Mouse (Mus musculus): ENCODE results near the gene Cabp2.
"Not testable (repeated sequence)": the region's sequence is repeated elsewhere in the genome, so short reads cannot be mapped to it uniquely, and the experiment has no call there.

GRCm38 (mm10) chr19:4041500-4041899, 39.9 kb upstream of the Cabp2 start:
- not testable (repeated sequence) for TF ChIP-seq CTCF, POLR2A (IDR thresholded peaks at IDR 0.05; ENCODE audit: extremely low read depth, insufficient read depth, low read length)
